Mouse (Mus musculus): Measurements from ENCODE around the gene Slc4a8.
"Not testable (repeated sequence)": the region's sequence is repeated elsewhere in the genome, so short reads cannot be mapped to it uniquely, and the experiment has no call there.

Gene Slc4a8

DNA sequence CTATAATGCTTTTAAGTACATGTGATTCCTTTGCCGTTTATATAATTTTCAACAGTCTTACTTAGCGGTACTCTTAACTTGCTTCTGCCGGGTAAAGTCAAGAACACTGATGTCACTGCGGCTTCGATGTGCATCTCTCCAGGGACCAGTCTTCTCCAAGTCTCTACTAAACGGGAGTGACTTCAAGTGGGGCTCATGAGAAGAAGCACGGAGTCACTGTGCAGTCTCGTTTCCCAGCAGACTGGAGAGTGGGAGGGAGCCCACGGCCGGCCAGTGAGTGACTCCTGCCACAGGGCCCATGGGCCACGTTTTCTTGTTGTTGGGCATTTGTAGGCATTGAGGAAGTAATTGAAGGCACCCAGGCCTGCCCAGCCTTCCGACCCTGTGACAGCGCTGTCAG is 6.3 kb downstream of the Slc4a8 start:
- no peak for ATAC-seq (ENCODE audit: insufficient number of reproducible peaks, low FRiP score, low TSS enrichment)

DNA sequence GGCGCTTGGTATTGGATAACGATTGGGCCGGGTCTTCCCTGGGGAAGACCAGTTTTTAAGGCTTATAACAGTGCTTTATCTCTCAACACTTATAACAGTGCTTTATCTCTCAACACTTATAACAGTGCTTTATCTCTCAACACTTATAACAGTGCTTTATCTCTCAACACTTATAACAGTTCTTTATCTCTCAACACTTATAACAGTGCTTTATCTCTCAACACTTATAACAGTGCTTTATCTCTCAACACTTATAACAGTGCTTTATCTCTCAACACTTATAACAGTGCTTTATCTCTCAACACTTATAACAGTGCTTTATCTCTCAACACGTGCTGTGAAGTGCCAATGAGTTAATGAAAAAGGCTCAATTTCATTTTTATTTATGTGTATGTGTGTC is 7.5 kb downstream of the Slc4a8 start:
- not testable (repeated sequence) for ATAC-seq (ENCODE audit: insufficient number of reproducible peaks, low FRiP score, low TSS enrichment)

DNA sequence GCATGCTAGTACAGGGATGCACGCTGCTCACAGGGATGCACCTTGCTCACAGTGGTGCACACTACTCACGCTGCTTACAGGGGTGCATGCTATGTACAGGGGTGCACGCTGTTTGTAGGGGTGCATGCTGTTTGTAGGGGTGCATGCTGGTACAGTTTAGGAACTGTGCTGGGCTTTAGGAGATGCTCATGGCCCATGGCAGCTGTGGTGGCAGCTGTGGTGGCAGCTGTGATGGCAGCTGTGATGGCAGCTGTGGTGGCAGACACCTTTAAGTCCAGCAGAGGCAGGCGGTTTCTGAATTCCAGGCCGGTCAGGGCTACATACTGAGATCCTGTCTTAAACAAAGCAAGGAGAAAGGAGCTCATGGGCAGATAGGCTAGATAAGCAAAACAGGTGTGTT is 8.8 kb downstream of the Slc4a8 start:
- no peak for ATAC-seq (ENCODE audit: insufficient number of reproducible peaks, low FRiP score, low TSS enrichment)

DNA sequence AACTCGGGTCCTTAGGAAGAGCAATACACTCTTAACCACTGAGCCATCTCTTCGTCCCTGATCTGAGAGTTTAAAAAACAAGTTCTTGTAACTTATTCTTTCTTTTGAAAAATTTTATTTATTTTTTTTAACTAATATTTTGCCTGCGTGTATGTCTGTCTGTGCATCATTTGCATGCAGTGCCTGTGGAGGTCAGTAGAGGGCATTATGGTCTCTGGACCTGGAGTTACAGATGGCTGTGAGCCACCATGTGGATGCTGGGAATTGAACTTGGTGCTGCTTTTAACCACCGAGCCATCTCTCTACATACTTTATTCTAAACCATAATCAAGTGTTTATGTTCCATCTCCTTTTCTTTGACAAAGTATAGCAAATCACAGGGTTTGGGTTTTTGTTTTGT is 11.1 kb downstream of the Slc4a8 start:
- no peak for ATAC-seq (ENCODE audit: insufficient number of reproducible peaks, low FRiP score, low TSS enrichment)

DNA sequence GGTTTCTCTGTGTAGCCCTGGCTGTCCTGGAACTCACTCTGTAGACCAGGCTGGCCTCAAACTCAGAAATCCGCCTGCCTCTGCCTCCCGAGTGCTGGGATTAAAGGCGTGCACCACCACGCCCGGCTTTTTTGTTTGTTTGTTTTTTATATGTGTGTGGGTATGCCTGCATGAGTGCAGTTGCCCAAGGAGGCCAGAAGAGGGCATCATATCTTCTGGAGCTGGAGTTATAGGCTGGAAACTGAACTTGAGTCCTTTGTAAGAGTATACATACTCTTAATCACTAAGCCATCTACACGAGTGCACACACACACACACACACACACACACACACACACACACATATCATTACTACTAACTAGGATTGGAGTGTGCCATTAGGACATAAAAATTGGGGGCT is 12.3 kb downstream of the Slc4a8 start:
- not testable (repeated sequence) for ATAC-seq (ENCODE audit: insufficient number of reproducible peaks, low FRiP score, low TSS enrichment)

DNA sequence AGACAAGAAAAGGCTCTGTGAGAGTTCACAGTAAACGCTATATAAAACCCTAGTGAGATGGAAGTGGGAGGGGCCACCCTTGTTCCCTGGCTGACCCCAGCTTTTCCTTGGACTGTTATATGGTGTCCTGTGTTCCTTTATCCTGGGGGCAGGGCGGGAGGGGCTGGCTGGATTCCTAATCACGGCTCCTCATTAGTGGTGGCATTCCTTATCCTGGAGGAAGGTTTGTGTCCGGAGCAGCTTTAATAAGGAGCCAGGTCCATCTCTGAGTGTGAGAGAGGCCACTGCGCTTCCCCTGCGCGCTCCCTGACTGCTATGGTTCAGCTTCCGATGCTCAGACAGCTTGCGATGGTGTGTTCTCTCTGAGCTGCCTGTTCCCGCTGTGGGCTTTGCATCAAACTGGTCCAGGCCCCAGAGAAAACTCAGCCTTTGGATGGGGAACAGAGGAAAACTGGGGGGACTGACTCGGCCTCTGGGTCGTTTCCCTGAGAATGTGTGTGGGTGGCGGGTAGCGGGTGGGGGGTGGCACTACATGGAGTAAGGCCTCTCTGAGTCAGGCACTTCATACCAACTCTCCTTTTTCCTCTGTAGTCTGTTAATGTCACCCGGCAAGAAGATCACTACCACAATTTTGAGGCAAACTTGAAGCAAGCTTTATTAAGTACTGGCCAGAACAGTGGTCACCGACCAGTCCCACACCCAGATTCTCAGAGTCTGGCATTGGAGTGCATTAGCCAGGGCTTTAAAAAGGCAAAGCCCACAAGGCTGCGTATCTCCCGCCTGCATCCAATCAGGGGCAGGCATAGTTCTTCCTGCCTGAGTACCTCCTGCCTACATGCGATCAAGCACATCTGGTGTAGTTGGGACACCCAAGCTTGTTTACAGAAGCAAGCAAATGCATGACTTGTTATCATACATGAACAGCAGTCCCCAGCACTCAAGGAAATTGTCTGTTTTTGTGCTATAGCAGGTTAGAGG is 13.9 kb downstream of the Slc4a8 start:
- no peak for ATAC-seq (ENCODE audit: insufficient number of reproducible peaks, low FRiP score, low TSS enrichment)

DNA sequence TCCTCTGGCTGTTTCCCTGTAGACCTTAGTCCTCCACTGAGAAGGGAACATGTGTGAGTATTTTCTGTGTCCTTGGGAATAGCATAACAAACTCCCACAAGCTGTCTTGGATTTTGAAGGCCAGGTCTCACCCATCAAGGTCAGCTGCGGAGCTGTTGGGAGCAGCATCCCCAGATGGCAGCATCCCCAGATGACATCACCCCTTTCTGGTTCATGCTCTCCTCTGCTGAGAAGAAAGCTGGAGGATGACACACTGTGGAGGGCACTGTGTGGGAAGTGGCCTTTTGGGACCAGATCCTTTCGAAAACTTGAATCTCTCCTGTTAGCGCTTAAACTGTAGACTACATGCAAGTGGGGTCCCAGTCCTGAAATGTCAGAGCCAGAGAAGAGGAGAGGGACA is 14.9 kb downstream of the Slc4a8 start:
- no peak for ATAC-seq (ENCODE audit: insufficient number of reproducible peaks, low FRiP score, low TSS enrichment)

DNA sequence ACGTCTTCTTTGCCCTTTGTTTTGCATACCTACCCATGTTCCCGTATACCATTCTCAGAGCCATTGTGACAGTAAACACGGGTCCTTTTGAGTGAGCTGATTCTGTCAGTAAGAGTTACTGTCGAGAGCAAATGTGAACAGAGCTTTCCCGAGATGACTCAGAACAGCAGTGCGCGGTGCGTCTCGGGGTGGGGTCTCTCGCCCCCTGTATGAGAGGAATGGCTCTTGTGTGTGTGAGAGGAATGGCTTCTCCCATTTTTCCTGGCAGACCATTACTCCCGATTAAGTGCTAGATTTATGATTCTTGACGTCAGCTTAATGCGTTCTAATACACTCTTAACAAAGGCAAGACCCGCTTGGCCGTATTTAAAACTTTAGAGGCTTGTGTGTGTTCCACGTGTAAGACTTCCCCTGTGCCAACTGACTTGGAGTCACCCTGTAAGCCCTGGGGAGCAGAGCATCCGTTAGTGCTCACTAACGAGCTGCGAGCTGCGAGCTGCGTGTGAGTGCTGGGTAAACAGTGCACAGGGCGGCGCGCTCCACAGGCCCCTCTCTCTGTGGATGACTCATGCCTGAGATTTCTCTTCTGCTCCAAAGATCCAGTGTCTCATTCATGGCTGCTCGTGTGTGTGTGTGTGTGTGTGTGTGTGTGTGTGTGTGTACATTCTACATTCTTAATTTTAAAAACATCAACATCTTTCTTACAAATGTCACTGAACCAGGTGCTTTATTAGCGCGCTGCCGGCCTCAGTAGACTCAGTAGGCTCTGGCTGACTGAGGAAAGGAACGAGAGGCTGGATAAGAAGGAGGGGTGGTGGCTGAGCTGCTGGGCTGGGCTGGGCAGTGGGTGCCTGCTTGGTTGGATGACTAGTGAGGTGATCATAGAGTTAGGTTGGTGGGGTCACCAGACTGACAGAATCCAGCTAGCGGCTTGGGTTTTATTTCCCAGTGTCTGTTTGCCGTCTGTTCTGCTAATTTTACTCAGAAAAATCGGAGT is 15.8 kb downstream of the Slc4a8 start:
- ATAC-seq (ENCODE audit: insufficient number of reproducible peaks, low FRiP score, low TSS enrichment): no peak

DNA sequence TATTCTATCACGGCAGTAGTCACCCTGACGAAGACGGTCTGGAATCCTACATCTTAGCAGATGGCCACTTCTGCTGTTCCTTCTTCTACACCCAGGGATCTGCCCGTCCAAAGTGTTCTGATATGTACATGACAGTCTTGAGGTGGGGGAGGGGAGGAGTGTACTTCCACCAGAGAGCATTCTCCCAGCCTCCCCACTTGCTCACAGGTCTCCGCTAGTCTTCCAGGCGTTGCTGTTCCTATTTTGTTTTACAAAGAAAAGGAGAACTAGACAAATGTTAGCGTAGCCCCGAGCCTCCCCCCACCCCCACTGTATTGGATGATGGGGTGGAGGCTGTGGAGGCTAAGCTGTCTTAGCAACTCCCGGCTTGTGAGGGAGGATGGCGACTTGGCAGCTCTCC is 18.3 kb downstream of the Slc4a8 start:
- no peak for ATAC-seq (ENCODE audit: insufficient number of reproducible peaks, low FRiP score, low TSS enrichment)

DNA sequence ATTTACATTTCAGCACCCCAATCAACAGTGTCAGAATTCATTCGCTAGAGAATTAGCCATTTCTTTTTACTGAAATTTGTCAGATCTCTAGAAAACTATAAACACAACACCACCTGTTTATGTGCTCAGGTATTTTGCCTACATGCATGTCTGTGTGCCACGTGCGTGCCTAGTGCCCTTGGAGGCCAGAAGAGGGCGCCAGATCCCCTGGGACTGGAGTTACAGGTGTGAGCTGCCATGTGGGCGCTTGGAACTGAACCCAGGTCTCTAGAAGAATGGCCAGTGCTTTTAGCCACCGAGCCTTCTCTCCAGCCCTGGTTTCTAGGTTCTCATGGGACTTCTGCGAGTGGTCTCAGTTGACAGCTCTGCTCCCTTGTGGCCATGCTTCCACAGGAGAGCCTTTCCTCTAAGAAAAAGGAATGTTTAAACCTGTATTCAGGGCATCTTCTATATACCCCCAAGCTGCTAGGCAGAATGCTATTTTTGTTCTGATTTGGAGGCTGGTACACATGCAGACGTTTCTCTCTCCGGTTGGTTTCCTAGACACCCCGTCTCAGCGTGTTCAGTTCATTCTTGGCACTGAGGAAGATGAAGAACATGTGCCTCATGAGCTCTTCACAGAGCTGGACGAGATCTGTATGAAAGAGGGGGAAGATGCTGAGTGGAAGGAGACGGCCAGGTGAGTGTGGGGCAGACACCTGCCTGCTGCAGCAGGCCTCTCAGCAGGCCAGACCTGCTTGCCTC is 21.9 kb downstream of the Slc4a8 start:
- ATAC-seq (ENCODE audit: insufficient number of reproducible peaks, low FRiP score, low TSS enrichment): no peak

DNA sequence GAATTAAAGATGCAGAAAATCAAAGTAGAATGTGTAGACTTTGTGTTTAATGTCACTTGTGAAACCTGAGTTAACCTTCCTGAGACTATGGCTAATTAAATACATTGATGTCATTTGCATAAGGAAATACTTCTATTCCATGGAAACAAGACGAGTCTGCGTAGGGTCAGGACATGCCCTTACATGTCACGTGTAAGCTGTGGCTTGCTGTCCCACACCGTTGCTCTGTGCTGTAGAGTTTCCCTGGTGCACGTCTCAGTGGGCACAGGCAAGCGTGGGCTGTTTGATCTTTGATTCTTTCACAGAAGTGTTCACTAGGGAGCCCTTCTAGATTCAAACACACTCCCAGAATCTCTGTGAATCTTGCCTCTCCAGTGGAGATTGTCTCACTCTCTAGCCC is 28.7 kb downstream of the Slc4a8 start:
- no peak for ATAC-seq (ENCODE audit: insufficient number of reproducible peaks, low FRiP score, low TSS enrichment)

DNA sequence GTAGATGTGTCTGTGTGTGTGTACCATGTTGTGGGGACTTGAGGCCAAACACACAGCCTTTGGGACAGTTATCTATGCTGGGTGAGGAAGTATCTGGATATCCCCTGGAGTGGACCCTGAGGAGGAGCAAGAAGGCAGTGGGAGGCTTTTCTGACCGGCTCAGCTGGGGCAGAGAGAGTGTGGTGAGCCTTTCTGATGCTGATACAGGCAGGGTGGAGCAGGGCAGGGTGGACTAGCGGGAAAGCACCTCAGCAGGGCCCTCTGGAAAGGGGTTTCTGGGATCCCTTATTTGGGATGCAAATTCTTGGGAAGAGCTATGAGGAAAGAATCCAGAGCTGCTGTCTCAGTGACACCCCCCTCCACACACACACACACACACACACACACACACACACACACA is 30.8 kb downstream of the Slc4a8 start:
- no peak for ATAC-seq (ENCODE audit: insufficient number of reproducible peaks, low FRiP score, low TSS enrichment)

DNA sequence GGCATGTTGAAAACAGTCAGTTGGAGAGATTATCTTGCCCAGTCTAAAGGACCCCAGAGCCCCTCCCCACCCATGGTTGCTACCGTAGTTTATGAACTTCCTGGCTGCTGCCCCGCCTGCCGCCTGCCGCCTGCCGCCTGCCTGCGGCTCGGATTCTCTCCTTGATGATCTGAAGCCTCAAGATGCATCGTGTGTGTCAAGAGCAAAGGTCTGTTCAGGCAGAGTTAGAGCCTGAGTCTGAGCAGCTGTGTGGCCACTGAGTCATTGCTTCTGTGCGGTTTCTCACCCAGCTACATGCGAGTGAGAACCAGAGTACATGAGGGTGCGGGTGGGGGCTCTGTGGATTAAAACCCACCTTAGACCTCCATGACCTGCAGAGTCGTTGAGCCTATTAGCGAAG is 39.4 kb downstream of the Slc4a8 start:
- ATAC-seq (ENCODE audit: insufficient number of reproducible peaks, low FRiP score, low TSS enrichment): no peak

DNA sequence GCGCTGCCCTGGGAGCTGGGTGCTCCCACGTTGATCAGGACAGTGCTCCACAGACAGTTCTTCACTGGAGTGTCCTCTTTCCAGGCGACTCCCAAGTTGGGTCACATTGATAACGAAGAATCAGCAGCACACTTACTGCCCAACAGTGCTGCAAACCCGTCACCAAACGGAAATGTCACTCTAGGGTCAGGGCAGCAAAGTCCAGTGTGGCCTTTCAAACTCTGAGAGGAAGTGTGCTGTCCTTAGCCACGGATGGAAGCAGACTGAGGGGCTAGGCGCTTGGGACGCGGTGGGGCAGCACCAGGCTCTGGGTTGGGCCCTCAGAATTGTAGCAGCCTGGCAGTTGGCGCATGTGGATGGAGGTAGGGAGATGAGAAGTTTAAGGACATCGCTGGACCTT is 46.5 kb downstream of the Slc4a8 start:
- ATAC-seq (ENCODE audit: insufficient number of reproducible peaks, low FRiP score, low TSS enrichment): no peak

DNA sequence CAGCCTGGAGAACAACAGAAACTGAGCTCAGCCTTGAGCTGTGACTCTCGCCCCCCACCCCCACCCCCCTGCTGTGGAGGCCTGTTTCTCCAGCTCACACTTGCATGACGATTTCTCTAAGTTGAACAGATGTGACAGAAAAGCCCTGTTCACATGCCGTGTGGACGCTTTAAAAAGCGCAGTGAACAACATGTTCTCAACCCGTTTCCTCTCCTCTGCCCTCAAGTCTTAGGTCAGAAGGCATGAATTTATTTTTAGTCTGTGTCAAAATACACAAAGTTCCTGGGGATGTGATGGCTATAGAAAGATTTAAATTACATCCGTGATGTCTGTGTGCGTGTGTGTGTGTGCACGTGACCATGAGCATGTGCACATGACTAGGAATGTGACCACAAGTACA is 46.9 kb downstream of the Slc4a8 start:
- ATAC-seq (ENCODE audit: insufficient number of reproducible peaks, low FRiP score, low TSS enrichment): no peak

DNA sequence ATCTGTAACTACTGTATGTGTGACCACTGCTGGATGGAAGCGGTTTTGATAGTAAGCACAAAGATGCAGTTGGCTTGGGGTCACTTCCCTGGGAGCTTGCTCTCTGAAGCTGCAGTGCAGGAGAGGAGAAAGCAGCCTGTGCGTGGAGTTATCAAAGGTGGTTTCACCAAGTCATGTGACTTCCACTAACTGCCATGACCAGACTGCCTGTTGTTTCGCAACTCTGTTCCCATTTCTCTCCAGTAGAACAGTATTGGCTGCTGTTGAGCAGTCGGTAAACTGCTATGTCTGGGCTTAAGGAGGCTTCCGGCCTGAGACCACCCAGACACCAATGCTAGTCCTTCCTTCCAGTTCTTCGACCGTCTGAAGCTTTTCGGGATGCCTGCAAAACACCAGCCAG is 48.7 kb downstream of the Slc4a8 start:
- no peak for ATAC-seq (ENCODE audit: insufficient number of reproducible peaks, low FRiP score, low TSS enrichment)

DNA sequence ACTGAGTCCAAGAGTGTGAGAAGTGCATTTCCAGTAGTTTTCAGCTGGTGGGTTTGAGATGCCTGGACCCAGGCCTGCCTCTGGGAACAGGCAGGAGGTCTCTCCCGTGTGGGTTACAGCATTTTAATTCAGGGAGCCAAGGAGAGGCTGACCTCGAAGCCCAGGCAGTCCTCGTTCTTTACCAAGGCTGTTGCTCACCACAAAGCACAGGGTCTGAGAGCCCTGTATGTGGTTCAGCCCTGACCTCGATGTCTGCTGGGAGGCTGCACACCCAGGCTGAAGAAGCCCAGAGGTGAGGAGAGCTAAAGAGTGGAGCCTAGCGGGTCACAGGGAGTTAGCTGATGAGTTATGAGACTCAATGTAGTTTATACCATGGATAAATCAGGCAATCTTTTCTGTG is 52.0 kb downstream of the Slc4a8 start:
- ATAC-seq (ENCODE audit: insufficient number of reproducible peaks, low FRiP score, low TSS enrichment): no peak

DNA sequence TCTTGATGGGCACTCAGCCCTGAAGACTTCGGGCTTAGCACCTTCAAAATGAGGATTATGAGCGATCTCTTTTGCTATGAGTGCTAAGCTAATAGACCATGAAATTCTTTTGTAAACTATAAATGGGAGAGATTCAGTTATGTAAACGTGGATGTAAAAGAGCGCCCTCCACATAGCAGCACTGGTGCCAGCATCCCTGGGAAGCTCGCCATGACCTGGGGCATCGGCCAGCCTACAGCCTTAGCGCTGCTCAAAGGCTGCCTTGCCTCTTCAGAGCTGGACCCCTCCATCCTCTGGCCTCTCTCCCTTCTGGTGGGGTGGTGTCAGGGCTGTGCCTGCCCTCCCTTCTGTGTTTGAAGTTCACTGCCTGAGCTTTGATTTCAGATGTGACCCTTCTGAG is 52.5 kb downstream of the Slc4a8 start:
- ATAC-seq (ENCODE audit: insufficient number of reproducible peaks, low FRiP score, low TSS enrichment): no peak

DNA sequence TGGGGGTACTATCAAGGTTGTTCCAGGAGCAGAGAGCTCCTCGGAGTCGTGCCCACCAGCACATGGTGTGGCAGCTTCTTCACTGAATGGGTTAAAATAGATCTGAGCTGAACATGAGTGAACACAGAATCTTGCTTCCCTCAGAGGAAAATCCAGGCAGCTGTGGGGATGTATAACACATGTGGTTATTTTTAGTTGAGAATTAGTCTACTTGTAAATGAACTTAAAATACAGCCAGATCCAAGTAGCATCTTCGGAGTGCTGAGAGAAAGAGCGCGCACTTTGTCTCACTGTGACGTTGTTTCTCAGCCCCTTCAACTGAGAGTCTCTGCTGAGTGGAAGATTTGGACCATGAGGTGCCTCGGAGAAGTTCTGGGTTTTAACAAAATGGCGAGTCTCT is 53.8 kb downstream of the Slc4a8 start:
- ATAC-seq (ENCODE audit: insufficient number of reproducible peaks, low FRiP score, low TSS enrichment): no peak

DNA sequence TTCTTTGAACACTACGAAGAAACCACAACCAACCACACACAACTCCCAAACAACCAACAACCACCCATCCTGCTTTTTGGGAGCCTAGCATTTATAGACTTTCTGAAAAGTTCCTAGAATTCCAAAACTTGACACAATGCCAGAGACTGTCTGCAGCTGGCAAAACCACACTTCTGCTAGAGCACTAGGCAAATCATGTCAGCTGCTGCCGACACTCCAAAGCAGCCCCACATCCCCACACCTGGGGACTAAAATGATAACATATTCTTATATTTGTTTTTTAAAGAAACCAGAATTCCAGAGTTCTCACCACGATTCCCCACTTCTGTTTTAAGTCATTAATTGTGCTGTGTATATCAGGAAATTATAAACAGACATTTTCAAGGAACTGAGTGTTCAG is 57.3 kb downstream of the Slc4a8 start:
- ATAC-seq (ENCODE audit: insufficient number of reproducible peaks, low FRiP score, low TSS enrichment): no peak

Measured in cerebellum, adult (tissue).